Mouse (Mus musculus): ENCODE measurements around the gene Dync1i2. TPM values are rescaled to one million over a fixed set of nuclear protein-coding genes. Genes with fewer than 3 reads are reported as not detected.
A peak's percentile ranks its signal among the peaks of the same experiment; 100 is the strongest.

Dync1i2 gene
- polyA plus RNA-seq, 1 experiment from 2014 or later: 161 TPM

GRCm38 (mm10) chr2:71229603-71230002, 18.1 kb downstream of the Dync1i2 start:
- no peaks in the 10 kb centered on the region for H3K9me3 ChIP-seq (ENCODE audit: control insufficient read depth, low read length)
- H3K4me2 ChIP-seq (ENCODE audit: low read depth, low read length, severe bottlenecking): no peak overlapping the region
- H3K9ac ChIP-seq (ENCODE audit: low read length): no peak overlapping the region
- ATAC-seq (replicated peaks; ENCODE audit: low FRiP score): no peak
- no peaks in the 10 kb centered on the region for H3K27me3 ChIP-seq (ENCODE audit: control insufficient read depth, insufficient read depth, low read length)
- WGBS: 88% methylated on average over 1 of the region's 1 CpGs
- DNase-seq (ENCODE audit: low spot score): no peak
- H3K36me3 ChIP-seq (ENCODE audit: control insufficient read depth, insufficient read depth, low read length): no peaks in the 10 kb centered on the region; the same call in 1 of the 2 replicates
- H3K4me1 ChIP-seq (replicated peaks; ENCODE audit: control insufficient read depth, insufficient read depth, low read length): no peaks in the 10 kb centered on the region
- H3K4me3 ChIP-seq (ENCODE audit: low read depth, low read length): no peak overlapping the region
- H3K27ac ChIP-seq (ENCODE audit: low read depth, low read length): no peak overlapping the region

- Histone ChIP-seq H3K27me3 (ENCODE audit: control insufficient read depth, insufficient read depth, low read length) (no peaks in the 10 kb centered on the region), H3K36me3 (ENCODE audit: control insufficient read depth, insufficient read depth, low read length) (no peaks in the 10 kb centered on the region), H3K9me3 (ENCODE audit: control insufficient read depth, low read length) (no peaks in the 10 kb centered on the region), H3K9ac (ENCODE audit: low read length) (no peak overlapping the region), H3K27ac (ENCODE audit: low read depth, low read length) (no peak overlapping the region), H3K4me1 (replicated peaks; ENCODE audit: control insufficient read depth, insufficient read depth, low read length) (no peaks in the 10 kb centered on the region), H3K4me3 (ENCODE audit: low read depth, low read length) (no peak overlapping the region), H3K4me2 (ENCODE audit: low read depth, low read length, severe bottlenecking) (no peak overlapping the region)
- 94% methylated on average over 5 of the region's 5 CpGs for WGBS
- ATAC-seq (replicated peaks; ENCODE audit: low FRiP score): no peak
- DNase-seq (ENCODE audit: low spot score): no peak
Measured at GRCm38 (mm10) chr2:71231951-71232350, 20.4 kb downstream of the Dync1i2 start.

- Histone ChIP-seq H3K4me3 (ENCODE audit: low read depth, low read length) (no peak overlapping the region), H3K9ac (ENCODE audit: low read length) (no peak overlapping the region), H3K27ac (ENCODE audit: low read depth, low read length) (no peak overlapping the region), H3K27me3 (ENCODE audit: control insufficient read depth, insufficient read depth, low read length) (no peaks in the 10 kb centered on the region), H3K36me3 (ENCODE audit: control insufficient read depth, insufficient read depth, low read length) (no peaks in the 10 kb centered on the region), H3K9me3 (ENCODE audit: control insufficient read depth, low read length) (no peaks in the 10 kb centered on the region), H3K4me2 (ENCODE audit: low read depth, low read length, severe bottlenecking) (no peak overlapping the region), H3K4me1 (replicated peaks; ENCODE audit: control insufficient read depth, insufficient read depth, low read length) (no peaks in the 10 kb centered on the region)
- DNase-seq (ENCODE audit: low spot score) (no peak), ATAC-seq (replicated peaks; ENCODE audit: low FRiP score) (no peak)
- WGBS: 87% methylated on average over 2 of the region's 2 CpGs
Measured at GRCm38 (mm10) chr2:71232976-71233375, 21.5 kb downstream of the Dync1i2 start.

- no peaks in the 10 kb centered on the region for H3K9me3 ChIP-seq (ENCODE audit: control insufficient read depth, low read length)
- H3K27ac ChIP-seq (ENCODE audit: low read depth, low read length): no peak overlapping the region
- 95% methylated on average over 4 of the region's 4 CpGs for WGBS
- no peak overlapping the region for H3K4me3 ChIP-seq (ENCODE audit: low read depth, low read length)
- no peaks in the 10 kb centered on the region for H3K36me3 ChIP-seq (ENCODE audit: control insufficient read depth, insufficient read depth, low read length)
- H3K9ac ChIP-seq (ENCODE audit: low read length): no peak overlapping the region
- no peak overlapping the region for H3K4me2 ChIP-seq (ENCODE audit: low read depth, low read length, severe bottlenecking)
- no peak for DNase-seq (ENCODE audit: low spot score)
- no peaks in the 10 kb centered on the region for H3K4me1 ChIP-seq (replicated peaks; ENCODE audit: control insufficient read depth, insufficient read depth, low read length)
- H3K27me3 ChIP-seq (ENCODE audit: control insufficient read depth, insufficient read depth, low read length): no peaks in the 10 kb centered on the region
- no peak for ATAC-seq (replicated peaks; ENCODE audit: low FRiP score)
Measured at GRCm38 (mm10) chr2:71235420-71235819, 23.9 kb downstream of the Dync1i2 start.

GRCm38 (mm10) chr2:71236009-71236408, 24.5 kb downstream of the Dync1i2 start:
- ATAC-seq (replicated peaks; ENCODE audit: low FRiP score) (no peak), DNase-seq (ENCODE audit: low spot score) (no peak)
- 95% methylated on average over 6 of the region's 6 CpGs for WGBS
- Histone ChIP-seq H3K9ac (ENCODE audit: low read length) (no peak overlapping the region), H3K9me3 (ENCODE audit: control insufficient read depth, low read length) (no peaks in the 10 kb centered on the region), H3K4me3 (ENCODE audit: low read depth, low read length) (no peak overlapping the region), H3K4me2 (ENCODE audit: low read depth, low read length, severe bottlenecking) (no peak overlapping the region), H3K27ac (ENCODE audit: low read depth, low read length) (no peak overlapping the region), H3K27me3 (ENCODE audit: control insufficient read depth, insufficient read depth, low read length) (no peaks in the 10 kb centered on the region), H3K4me1 (replicated peaks; ENCODE audit: control insufficient read depth, insufficient read depth, low read length) (no peaks in the 10 kb centered on the region), H3K36me3 (ENCODE audit: control insufficient read depth, insufficient read depth, low read length) (no peaks in the 10 kb centered on the region)

- H3K36me3 ChIP-seq (ENCODE audit: control insufficient read depth, insufficient read depth, low read length): no peaks in the 10 kb centered on the region; the same call in 1 of the 2 replicates
- no peak for ATAC-seq (replicated peaks; ENCODE audit: low FRiP score)
Measured at GRCm38 (mm10) chr2:71241505-71241904, 30.0 kb downstream of the Dync1i2 start.

GRCm38 (mm10) chr2:71242180-71242579, 30.7 kb downstream of the Dync1i2 start:
- DNase-seq (ENCODE audit: low spot score) (no peak), ATAC-seq (replicated peaks; ENCODE audit: low FRiP score) (no peak)
- no peaks in the 10 kb centered on the region for H3K9me3 ChIP-seq (ENCODE audit: control insufficient read depth, low read length)
- no peak overlapping the region for H3K9ac ChIP-seq (ENCODE audit: low read length)
- H3K4me3 ChIP-seq (ENCODE audit: low read depth, low read length): no peak overlapping the region
- no peak overlapping the region for H3K4me2 ChIP-seq (ENCODE audit: low read depth, low read length, severe bottlenecking)
- H3K27me3 ChIP-seq (ENCODE audit: control insufficient read depth, insufficient read depth, low read length): no peaks in the 10 kb centered on the region
- no peak overlapping the region for H3K27ac ChIP-seq (ENCODE audit: low read depth, low read length)
- H3K36me3 ChIP-seq (ENCODE audit: control insufficient read depth, insufficient read depth, low read length): no peaks in the 10 kb centered on the region; the same call in 1 of the 2 replicates
- H3K4me1 ChIP-seq (replicated peaks; ENCODE audit: control insufficient read depth, insufficient read depth, low read length): peaks cover 6% of the 10 kb centered on the region; the same call in 1 of the 2 replicates
- 91% methylated on average over 3 of the region's 3 CpGs for WGBS

More at GRCm38 (mm10) chr2:71241505-71241904, 30.0 kb downstream of the Dync1i2 start:
- Histone ChIP-seq H3K4me2 (ENCODE audit: low read depth, low read length, severe bottlenecking) (no peak overlapping the region), H3K9ac (ENCODE audit: low read length) (no peak overlapping the region), H3K27ac (ENCODE audit: low read depth, low read length) (no peak overlapping the region), H3K4me3 (ENCODE audit: low read depth, low read length) (no peak overlapping the region), H3K27me3 (ENCODE audit: control insufficient read depth, insufficient read depth, low read length) (no peaks in the 10 kb centered on the region), H3K4me1 (replicated peaks; ENCODE audit: control insufficient read depth, insufficient read depth, low read length) (peaks cover 6% of the 10 kb centered on the region; the same call in 1 of the 2 replicates), H3K9me3 (ENCODE audit: control insufficient read depth, low read length) (no peaks in the 10 kb centered on the region)
- WGBS: 90% methylated on average over 2 of the region's 2 CpGs
- DNase-seq (ENCODE audit: low spot score): no peak

- Histone ChIP-seq H3K9ac (ENCODE audit: low read length) (no peak overlapping the region), H3K4me2 (ENCODE audit: low read depth, low read length, severe bottlenecking) (no peak overlapping the region), H3K27ac (ENCODE audit: low read depth, low read length) (no peak overlapping the region), H3K4me3 (ENCODE audit: low read depth, low read length) (no peak overlapping the region), H3K36me3 (ENCODE audit: control insufficient read depth, insufficient read depth, low read length) (no peaks in the 10 kb centered on the region; the same call in 1 of the 2 replicates), H3K4me1 (replicated peaks; ENCODE audit: control insufficient read depth, insufficient read depth, low read length) (peaks cover 6% of the 10 kb centered on the region; the same call in 1 of the 2 replicates), H3K9me3 (ENCODE audit: control insufficient read depth, low read length) (no peaks in the 10 kb centered on the region), H3K27me3 (ENCODE audit: control insufficient read depth, insufficient read depth, low read length) (no peaks in the 10 kb centered on the region)
- WGBS: 65% methylated on average over 9 of the region's 9 CpGs
- ATAC-seq (replicated peaks; ENCODE audit: low FRiP score): no peak
- DNase-seq (ENCODE audit: low spot score): no peak
Measured at GRCm38 (mm10) chr2:71243058-71243672, 31.7 kb downstream of the Dync1i2 start.

- ATAC-seq (replicated peaks; ENCODE audit: low FRiP score): no peak
- Histone ChIP-seq H3K27me3 (ENCODE audit: control insufficient read depth, insufficient read depth, low read length) (no peaks in the 10 kb centered on the region), H3K4me2 (ENCODE audit: low read depth, low read length, severe bottlenecking) (no peak overlapping the region), H3K4me1 (replicated peaks; ENCODE audit: control insufficient read depth, insufficient read depth, low read length) (peaks cover 6% of the 10 kb centered on the region; the same call in 1 of the 2 replicates), H3K9me3 (ENCODE audit: control insufficient read depth, low read length) (no peaks in the 10 kb centered on the region), H3K4me3 (ENCODE audit: low read depth, low read length) (no peak overlapping the region), H3K27ac (ENCODE audit: low read depth, low read length) (peak overlapping the region; percentile 75; the same call in 1 of the 2 replicates), H3K36me3 (ENCODE audit: control insufficient read depth, insufficient read depth, low read length) (peaks cover under 1% of the 10 kb centered on the region; the same call in 1 of the 2 replicates), H3K9ac (ENCODE audit: low read length) (no peak overlapping the region)
- 40% methylated on average over 7 of the region's 7 CpGs for WGBS
- DNase-seq (ENCODE audit: low spot score): no peak
Measured at GRCm38 (mm10) chr2:71244807-71245206, 33.3 kb downstream of the Dync1i2 start.
